Mouse (Mus musculus): ENCODE data around the gene Hecw1.

GRCm38 (mm10) chr13:14513934-14514333, 9.1 kb downstream of the Hecw1 start:
- no peak for TF ChIP-seq POLR2A (IDR thresholded peaks at IDR 0.05; ENCODE audit: insufficient read depth, low read depth, low read length)
- TF ChIP-seq CTCF (IDR thresholded peaks at IDR 0.05; ENCODE audit: insufficient read depth, low read depth, low read length) = no peak
